Mouse (Mus musculus) bone marrow macrophage, adult 2 months (primary cell): ENCODE measurements around the gene Kyat1.

Experiments
- CTCF ChIP-seq: IDR thresholded peaks from 2 replicates; pipeline ENCODE4 v1.5.1; 2012; ENCODE audit warnings: low read depth, mild to moderate bottlenecking, low read length, moderate library complexity
- POLR2A ChIP-seq: IDR thresholded peaks from 2 replicates; pipeline ENCODE4 v1.6.1; 2012; ENCODE audit warnings: mild to moderate bottlenecking, low read depth, low read length, borderline replicate concordance

- TF ChIP-seq POLR2A = no peak
- no peak for TF ChIP-seq CTCF
These were observed 44.8 kb upstream of the Kyat1 start for GRCm38 (mm10) chr2:30250166-30251128.
